Mouse (Mus musculus): ENCODE measurements around the gene Krtap3-1.

- TF ChIP-seq CTCF (IDR thresholded peaks at IDR 0.05; ENCODE audit: low read depth) (no peak), EP300 (IDR thresholded peaks at IDR 0.05; ENCODE audit: low read depth) (no peak)
Measured at GRCm38 (mm10) chr11:99566530-99566929, at the start of gene Krtap3-1.
